Comparison of ENCODE assay signal across 29 mouse cellular contexts in the genomic region with DNA sequence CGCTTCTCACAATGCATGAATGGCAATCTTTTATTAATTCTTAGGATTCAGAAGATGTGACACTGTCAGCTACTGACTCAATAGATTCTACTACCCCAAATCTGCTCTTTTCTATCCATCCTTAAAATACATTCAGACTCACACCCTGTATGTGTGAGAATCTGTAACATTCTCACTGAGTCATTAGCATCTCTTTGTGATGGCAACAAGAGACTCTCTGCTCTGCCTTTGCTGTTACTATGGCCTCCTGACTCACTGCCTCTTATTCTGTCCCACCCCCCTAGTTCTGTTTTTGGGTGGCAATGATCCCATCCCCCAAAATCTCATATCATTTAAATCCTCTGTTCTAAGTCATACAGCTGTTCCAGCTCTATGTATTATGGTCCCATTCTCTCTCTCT.
A peak's percentile ranks its signal among the peaks of the same experiment; 100 is the strongest.
DNase-seq lines count a peak whose midpoint lies in the region; ATAC-seq and TF ChIP-seq lines count a peak whose summit lies in the region.
"Had no signal": no experiment of that assay in that cellular context is flagged by ENCODE, and none has a peak within 500 bp of the region (broad histone marks: within the 10 kb centered on the region; RNA-seq: fewer than 3 reads in every experiment).

No protein-coding gene starts in this region.

- no peak for DNase-seq in frontal cortex, postnatal 25 days (ENCODE audit: low spot score in 2 of 2)
- peak; percentile 8 for DNase-seq in left cerebral cortex, adult 11 months (ENCODE audit: low spot score)
- no peak for DNase-seq in left cerebral cortex, adult 2 months (ENCODE audit: extremely low spot score in 1 of 2, low spot score in 2 of 2)
- DNase-seq in right cerebral cortex, adult 18-20 months = peak; percentile 5
- no peak for DNase-seq in right cerebral cortex, postnatal 4 days
- DNase-seq in forebrain, embryonic 14.5 days (ENCODE audit: low spot score) = no peak
- DNase-seq: adrenal gland, adult 8-10 months; adrenal gland, postnatal 14 days; adrenal gland, postnatal 36 days; B cell, adult 2 months; cerebellum, adult 11 months; cerebellum, adult 18-20 months; cerebellum, adult 8-10 months; cerebellum, adult 9-11 months; cerebellum, postnatal 14 days; cerebellum, postnatal 36 days; embryo, embryonic 11 days had no signal

- no peak overlapping the region for H3K4me2 ChIP-seq in forebrain, embryonic 14.5 days (ENCODE audit: low read length)
- H3K4me2 ChIP-seq: embryonic facial prominence, embryonic 13.5 days; embryonic facial prominence, embryonic 15.5 days; forebrain, embryonic 12.5 days; forebrain, embryonic 15.5 days had no signal

- TF ChIP-seq CTCF in left cerebral cortex, adult 2 months (IDR thresholded peaks at IDR 0.05) = no peak

- no peaks in the 10 kb centered on the region for H3K27me3 ChIP-seq in forebrain, embryonic 14.5 days (replicated peaks; ENCODE audit: control insufficient read depth, insufficient read depth, low read length)
- H3K27me3 ChIP-seq: CH12.LX; embryonic facial prominence, embryonic 13.5 days; embryonic facial prominence, embryonic 15.5 days; forebrain, embryonic 12.5 days; forebrain, embryonic 15.5 days; Patski had no signal

- no peak overlapping the region for H3K9ac ChIP-seq in forebrain, embryonic 14.5 days (ENCODE audit: low read length)
- H3K9ac ChIP-seq: embryonic facial prominence, embryonic 13.5 days; embryonic facial prominence, embryonic 15.5 days; forebrain, embryonic 12.5 days; forebrain, embryonic 15.5 days had no signal

- H3K9me3 ChIP-seq in forebrain, embryonic 14.5 days (replicated peaks; ENCODE audit: control insufficient read depth, low read length) = no peaks in the 10 kb centered on the region
- H3K9me3 ChIP-seq: embryonic facial prominence, embryonic 13.5 days; embryonic facial prominence, embryonic 15.5 days; forebrain, embryonic 10.5 days; forebrain, embryonic 12.5 days; forebrain, embryonic 15.5 days; G1E had no signal

- H3K36me3 ChIP-seq in forebrain, embryonic 14.5 days (ENCODE audit: control insufficient read depth, insufficient read depth, low read length) = no peaks in the 10 kb centered on the region
- H3K36me3 ChIP-seq: embryonic facial prominence, embryonic 13.5 days; embryonic facial prominence, embryonic 15.5 days; forebrain, embryonic 10.5 days; forebrain, embryonic 12.5 days; forebrain, embryonic 15.5 days; G1E had no signal

- peak; percentile 92 for ATAC-seq in frontal cortex, adult (ENCODE audit: low TSS enrichment)
- ATAC-seq in forebrain, embryonic 14.5 days = no peak
- ATAC-seq: activated CD4-positive, CD25-positive, alpha-beta regulatory T cell, adult 4 months; CD4-positive, CD25-positive, alpha-beta regulatory T cell, adult 4 months; forebrain, embryonic 15.5 days; Patski had no signal

- H3K4me1 ChIP-seq in forebrain, embryonic 14.5 days (ENCODE audit: control insufficient read depth, insufficient read depth, low read length) = no peaks in the 10 kb centered on the region
- H3K4me1 ChIP-seq: embryonic facial prominence, embryonic 13.5 days; embryonic facial prominence, embryonic 15.5 days; forebrain, embryonic 10.5 days; forebrain, embryonic 12.5 days; forebrain, embryonic 15.5 days had no signal

- no peak overlapping the region for H3K4me3 ChIP-seq in left cerebral cortex, adult 2 months
- H3K4me3 ChIP-seq in forebrain, embryonic 14.5 days (ENCODE audit: low read depth, low read length) = no peak overlapping the region
- H3K4me3 ChIP-seq: embryonic facial prominence, embryonic 13.5 days; embryonic facial prominence, embryonic 15.5 days; erythroblast, embryonic 14.5 days; forebrain, embryonic 10.5 days; forebrain, embryonic 12.5 days; forebrain, embryonic 15.5 days had no signal

- no peak overlapping the region for H3K27ac ChIP-seq in left cerebral cortex, adult 2 months
- no peak overlapping the region for H3K27ac ChIP-seq in forebrain, embryonic 14.5 days (ENCODE audit: low read depth, low read length)
- H3K27ac ChIP-seq: embryonic facial prominence, embryonic 13.5 days; embryonic facial prominence, embryonic 15.5 days; forebrain, embryonic 10.5 days; forebrain, embryonic 12.5 days; forebrain, embryonic 15.5 days had no signal

- 72% methylated on average over 1 of the region's 1 CpGs for WGBS in forebrain, embryonic 14.5 days

- intact Hi-C loops in left cerebral cortex, adult 2 months (cut with DNase I) = no loop called here

Comparison
In these comparisons a context has a peak if more than half of its experiments do, and no peak if none do; other contexts are left out.
1. DNase-seq: peak in left cerebral cortex, adult 11 months (single experiment) and right cerebral cortex, adult 18-20 months (single experiment); none in frontal cortex, postnatal 25 days (0 of 2), left cerebral cortex, adult 2 months (0 of 2), right cerebral cortex, postnatal 4 days (single experiment) and forebrain, embryonic 14.5 days (single experiment).